Mouse (Mus musculus) cerebellum, postnatal 36 days (tissue): ENCODE results near the gene Lrrc42.

ENCODE experiments used
- DNase-seq, 2 experiments: peaks; one replicate each; pipeline ENCODE4 v3.0.0; 2021 to 2022; ENCODE audit warnings: mixed read lengths in 2 of 2

Lrrc42 gene

DNA sequence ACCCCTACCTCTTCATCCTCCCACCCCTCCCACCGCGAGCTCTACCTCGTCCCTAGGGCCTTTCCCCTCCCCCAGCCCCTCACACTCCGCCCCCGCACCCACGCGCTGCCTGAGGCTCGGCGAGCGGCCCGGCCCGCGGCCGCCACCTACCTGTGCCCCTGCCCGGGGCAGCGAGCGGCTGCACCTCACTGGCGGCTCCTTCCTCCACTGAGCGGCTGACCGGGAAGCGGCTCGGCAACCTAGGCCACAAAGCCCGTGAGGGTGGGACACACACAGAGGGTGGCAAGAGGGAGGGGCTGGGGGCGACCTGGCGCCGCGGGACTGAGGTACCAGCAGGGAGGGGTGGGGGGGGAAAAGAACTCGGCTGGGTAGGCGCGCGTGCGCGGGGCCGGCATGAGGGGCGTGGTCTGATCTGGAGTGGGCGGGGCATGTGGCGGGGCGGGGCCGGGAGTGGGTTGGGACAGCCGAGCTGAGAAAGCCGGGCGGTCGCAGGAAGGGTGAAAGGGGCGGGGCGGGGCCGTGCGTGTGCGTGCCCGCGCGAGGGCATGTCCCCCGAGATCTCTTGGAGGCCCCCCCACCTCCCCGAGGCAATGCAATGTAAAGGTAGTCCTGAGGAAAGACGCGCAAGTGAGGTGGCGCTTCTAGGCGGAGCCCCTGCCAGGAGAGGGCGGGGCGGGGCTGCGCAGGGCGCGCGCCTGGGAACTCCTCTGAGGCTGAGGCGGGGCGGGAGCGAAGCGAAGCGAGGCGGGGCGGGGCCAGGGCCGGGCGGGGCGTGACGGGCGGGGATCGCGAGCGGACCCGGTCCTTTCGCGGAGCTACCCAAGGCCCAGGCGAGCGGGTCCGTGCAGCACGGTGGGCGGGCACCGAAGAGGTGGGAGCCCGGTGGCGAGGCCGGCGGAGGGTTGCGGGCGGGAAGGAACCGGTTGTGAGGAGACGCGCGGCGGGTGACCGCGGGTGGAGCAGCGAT lies at the start of gene Lrrc42, which contains the start of gene Hspb11:
Lrrc42 (minus strand) TSS at position 408 of the 967 bp plus-strand sequence.
Hspb11 (plus strand) TSS at position 469 of the 967 bp plus-strand sequence.
- peak; percentile 92 to 97 for DNase-seq

DNA sequence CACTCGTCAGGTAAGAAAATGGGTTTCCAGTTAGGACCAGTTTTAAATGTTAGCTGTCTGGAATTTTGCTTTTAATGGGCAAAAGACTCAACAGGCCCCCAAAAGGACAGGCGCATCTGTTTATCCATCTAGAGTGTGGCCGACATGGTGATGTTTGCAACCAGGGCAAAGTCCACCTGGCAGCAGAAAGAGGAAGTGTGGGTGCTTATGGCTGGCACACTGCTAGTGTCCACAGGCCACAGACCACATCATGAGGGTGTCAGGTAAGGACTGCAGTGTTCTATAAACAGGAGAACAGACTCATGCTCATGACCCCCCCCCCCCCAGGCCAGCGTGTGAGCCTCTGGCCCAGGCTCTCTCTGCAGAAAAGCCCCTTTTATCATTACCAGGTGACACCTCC lies 49.5 kb upstream of the Lrrc42 start:
- no peak for DNase-seq

GRCm38 (mm10) chr4:107302221-107302620 lies 48.9 kb upstream of the Lrrc42 start:
- peak in 1 of 2 experiments; percentile 18 for DNase-seq

GRCm38 (mm10) chr4:107300902-107301555 lies 47.7 kb upstream of the Lrrc42 start:
- DNase-seq: no peak

- no peak for DNase-seq
Measured at GRCm38 (mm10) chr4:107300371-107300770, 47.0 kb upstream of the Lrrc42 start.

DNA sequence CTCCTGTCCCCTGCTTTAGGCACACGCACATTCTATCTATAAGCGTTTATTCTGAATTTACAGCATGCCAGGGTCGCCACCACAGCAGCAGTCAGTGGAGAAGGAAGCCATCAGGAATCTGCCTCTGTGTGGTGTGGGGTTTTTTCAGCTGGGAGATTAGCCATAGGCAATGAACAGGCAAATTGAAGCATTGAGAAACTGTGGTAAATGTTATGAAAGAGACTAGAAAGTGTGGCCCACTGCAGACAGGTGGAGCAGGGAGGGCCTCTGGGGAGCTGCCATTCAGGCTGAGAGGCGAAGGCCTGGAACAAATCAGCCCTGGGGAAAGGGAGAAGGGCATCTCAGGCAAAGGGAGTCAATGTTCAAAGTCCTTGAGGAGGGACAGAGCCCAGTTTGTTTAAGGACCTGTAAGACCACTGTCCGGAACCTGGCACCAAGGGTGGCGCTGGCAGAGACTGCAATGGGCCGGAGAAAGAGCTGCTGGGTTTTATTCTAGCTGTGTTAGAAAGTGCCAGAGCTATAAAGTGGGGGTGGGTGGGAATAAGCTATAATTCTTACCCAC lies 46.5 kb upstream of the Lrrc42 start:
- DNase-seq: no peak

- no peak for DNase-seq
Measured at GRCm38 (mm10) chr4:107298071-107298606, 44.8 kb upstream of the Lrrc42 start.

DNA sequence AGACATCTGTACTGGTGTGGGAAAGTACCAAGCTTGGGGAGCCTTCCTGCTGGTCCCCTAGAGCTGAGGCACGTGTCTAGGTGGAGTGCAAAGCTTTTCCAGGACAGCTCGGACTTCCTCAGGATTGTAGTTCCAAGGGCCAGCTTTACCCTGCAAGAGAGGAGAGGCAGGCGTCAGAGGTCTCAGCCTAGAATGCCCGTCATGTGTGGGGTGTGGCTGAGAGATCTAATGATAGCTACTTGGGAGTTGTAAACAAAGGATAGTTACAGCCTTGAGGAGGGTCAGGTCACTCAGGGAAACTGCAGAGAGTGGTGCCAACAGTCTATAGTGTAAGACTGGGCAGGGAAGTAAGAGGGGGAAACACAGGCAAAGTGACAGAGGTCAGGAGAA lies 38.9 kb upstream of the Lrrc42 start:
- DNase-seq: no peak

- no peak for DNase-seq
Measured at GRCm38 (mm10) chr4:107291611-107292272, 38.4 kb upstream of the Lrrc42 start.

- DNase-seq: no peak
Measured at GRCm38 (mm10) chr4:107287517-107287916, 34.2 kb upstream of the Lrrc42 start.

DNA sequence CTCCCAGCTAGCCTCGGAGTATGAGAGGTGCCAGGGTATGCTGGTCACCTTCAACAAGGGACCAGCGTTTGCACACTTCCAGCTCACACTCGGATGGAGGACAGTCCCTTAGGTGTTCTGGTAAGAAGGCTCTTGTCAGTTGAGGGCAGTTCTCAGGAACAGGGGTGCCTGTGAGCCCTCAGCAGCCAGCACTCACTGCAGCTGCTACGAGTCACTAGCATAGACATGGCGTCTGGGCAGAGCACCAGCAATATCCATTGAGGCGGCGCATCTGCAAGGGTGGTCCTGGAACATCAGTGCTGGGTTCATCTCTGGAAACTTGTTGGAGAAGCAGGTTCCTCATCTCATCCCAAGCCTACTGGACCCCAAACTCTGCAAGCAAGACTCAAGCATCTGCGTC lies 33.1 kb upstream of the Lrrc42 start:
- no peak for DNase-seq

DNA sequence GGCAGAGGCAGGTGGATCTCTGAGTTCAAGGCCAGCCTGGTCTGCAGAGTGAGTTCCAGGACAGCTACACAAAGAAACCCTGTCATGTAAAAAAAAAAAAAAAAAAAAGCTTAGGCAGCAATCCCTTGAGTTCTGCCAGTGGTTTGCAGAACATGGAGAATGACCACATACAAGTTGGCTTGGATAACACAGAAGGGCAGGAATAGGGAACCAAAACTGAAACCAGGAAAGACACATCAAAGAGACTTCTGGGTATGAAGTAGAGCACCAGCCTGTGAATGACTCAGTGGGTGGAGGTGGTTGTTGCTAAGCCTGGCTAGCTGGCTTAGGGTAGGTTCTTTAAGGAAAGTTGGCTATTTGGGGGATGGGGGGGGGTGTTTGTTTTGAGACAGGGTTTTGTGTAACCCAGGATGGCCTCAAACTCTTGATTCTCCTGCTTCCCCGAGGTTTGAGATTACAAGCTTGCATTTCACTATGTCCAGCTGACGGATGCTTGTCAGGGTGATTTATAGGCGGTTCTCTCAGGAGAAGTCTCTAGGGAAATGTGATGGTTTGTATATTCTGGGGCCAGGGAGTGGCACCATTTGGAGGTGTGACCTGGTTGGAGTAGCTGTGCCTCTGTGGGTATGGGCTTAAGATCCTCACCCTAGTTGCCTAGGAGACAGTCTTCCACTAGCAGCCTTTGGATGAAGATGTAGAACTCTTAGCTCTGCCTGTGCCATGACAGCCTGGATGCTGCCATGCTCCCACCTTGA lies 32.3 kb upstream of the Lrrc42 start:
- no peak for DNase-seq

- no peak for DNase-seq
Measured at GRCm38 (mm10) chr4:107280843-107281475, 27.6 kb upstream of the Lrrc42 start.

DNA sequence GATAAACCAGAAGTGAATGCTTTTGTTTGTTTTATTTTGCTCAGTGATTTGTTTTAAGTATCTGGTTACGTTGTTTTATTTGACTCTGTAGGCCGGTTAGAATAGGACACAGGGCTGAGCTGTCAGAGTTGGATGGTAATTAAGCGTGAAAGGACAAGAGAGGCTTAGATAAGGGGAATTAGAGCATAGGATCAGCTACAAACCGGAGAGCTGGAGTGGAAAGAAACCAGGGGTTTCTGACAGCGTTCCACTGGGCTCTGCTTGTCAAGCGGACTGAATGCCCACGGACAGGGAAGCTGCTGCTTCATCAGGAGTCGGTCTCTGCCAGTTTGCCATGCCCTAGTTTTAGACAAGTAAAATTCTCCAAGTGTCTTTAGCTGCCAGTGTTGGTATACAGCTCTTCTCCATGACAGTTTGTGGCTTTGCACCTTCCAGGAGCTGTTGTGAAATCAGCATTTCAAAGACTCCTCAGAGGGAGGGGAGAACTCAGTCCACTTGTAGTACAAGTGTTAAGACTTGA lies 24.9 kb upstream of the Lrrc42 start:
- DNase-seq: no peak

GRCm38 (mm10) chr4:107274511-107274910 lies 21.2 kb upstream of the Lrrc42 start:
- no peak for DNase-seq

GRCm38 (mm10) chr4:107273683-107274082 lies 20.4 kb upstream of the Lrrc42 start:
- DNase-seq: no peak

DNA sequence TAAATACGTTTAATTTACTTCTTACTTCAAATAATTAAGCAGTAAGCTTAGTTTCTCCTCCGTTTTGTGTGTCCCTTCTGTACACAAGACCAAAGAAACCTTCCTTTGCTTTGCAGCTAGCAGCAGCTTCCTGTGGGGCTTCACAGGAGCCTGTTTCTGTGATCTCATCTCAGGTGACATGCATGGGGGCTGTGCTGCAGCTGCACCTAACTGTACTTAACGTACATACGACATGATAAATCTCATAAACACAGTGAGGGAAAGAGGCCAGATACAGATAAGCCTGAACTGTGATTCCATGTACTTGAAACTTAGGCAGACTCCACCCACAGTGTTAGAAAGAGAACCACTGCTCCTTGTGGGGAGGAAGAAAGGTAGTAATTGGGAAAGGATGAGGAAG lies 6.7 kb upstream of the Lrrc42 start:
- no peak for DNase-seq

GRCm38 (mm10) chr4:107254414-107254813 lies 1.1 kb upstream of the Lrrc42 start:
- peak in 1 of 2 experiments; percentile 27 for DNase-seq

DNA sequence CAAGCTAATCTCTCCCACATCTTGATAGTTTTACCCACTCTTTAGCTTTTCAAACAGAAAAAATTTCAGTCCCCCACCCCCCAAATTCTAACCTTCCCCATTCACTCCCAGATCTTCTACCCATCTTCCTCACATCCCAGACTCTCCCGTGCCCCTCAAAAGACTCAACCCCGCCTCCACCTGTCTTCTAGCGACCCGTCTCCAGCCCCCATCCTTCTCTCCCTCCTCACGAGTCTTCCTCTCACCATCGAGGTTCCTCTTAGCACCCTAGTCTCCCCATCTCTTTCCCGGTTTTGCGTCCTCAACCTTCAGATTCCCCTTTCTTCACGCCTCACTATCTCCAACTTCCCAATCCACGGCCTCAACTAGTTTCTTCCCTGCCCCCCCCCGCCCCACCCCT lies 810 bp downstream of the Lrrc42 start:
- DNase-seq: no peak

GRCm38 (mm10) chr4:107250494-107250893 lies 2.8 kb downstream of the Lrrc42 start:
- DNase-seq: peak; percentile 25 to 47

DNA sequence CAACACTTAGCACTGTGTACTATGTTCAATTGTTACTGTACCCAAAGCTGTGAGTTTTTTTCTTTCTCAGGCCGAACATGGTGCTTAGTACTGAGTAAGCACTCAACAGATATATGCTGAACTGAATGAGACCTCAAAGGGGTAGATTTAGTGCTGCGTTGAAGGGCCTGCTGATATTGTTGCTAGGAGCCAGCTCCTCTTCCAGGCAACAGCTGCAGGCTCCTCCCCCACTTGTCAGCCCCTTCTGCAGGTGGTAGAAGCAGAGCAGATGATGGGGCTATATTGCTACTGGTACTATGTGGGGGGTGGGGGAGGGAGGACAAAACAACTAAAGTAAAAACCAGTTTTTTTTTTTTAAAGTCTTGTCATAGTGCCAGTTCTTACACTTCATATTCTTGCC lies 3.9 kb downstream of the Lrrc42 start:
- DNase-seq: no peak
